Comparison of ENCODE assay signal across 10 mouse cellular contexts in the genomic region with DNA sequence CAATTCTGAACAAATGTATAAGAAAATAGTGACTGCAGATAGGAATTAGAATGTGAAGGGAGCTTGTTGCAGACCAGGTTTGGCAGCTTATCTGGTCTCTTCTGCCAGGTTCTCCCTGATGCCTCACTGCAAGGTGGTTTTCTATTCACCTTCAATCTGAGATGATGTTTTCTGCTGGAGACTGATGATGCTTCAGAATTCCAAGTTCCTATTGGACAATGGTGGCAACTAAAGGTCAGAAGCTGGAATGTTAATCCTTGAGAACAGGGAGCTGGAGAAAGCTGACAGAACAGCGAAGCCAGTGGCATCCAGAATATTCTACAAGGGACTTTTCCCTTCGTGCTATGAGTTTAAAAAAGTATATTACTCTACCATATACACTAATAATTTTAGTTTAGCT. TPM values are rescaled to one million over a fixed set of nuclear protein-coding genes. Genes with fewer than 3 reads are reported as not detected.
A peak's percentile ranks its signal among the peaks of the same experiment; 100 is the strongest.
DNase-seq lines count a peak whose midpoint lies in the region; ATAC-seq lines count a peak whose summit lies in the region.
"Had no signal": no experiment of that assay in that cellular context is flagged by ENCODE, and none has a peak within 500 bp of the region (broad histone marks: within the 10 kb centered on the region; RNA-seq: fewer than 3 reads in every experiment).

No protein-coding gene starts in this region.

- no peak for ATAC-seq in forebrain, embryonic 14.5 days
- no peak for ATAC-seq in forebrain, embryonic 11.5 days (replicated peaks; ENCODE audit: low FRiP score)
- ATAC-seq in embryonic facial prominence, embryonic 14.5 days (ENCODE audit: low read depth) = no peak
- no peak for ATAC-seq in liver, embryonic 12.5 days
- ATAC-seq in liver, embryonic 11.5 days (replicated peaks; ENCODE audit: low FRiP score) = no peak

- H3K36me3 ChIP-seq in forebrain, embryonic 14.5 days (ENCODE audit: control insufficient read depth, insufficient read depth, low read length) = no peaks in the 10 kb centered on the region
- no peaks in the 10 kb centered on the region for H3K36me3 ChIP-seq in forebrain, embryonic 11.5 days (ENCODE audit: control insufficient read depth, insufficient read depth, low read length)
- H3K36me3 ChIP-seq in embryonic facial prominence, embryonic 14.5 days (ENCODE audit: control insufficient read depth, insufficient read depth, low read length) = no peaks in the 10 kb centered on the region
- H3K36me3 ChIP-seq in liver, embryonic 12.5 days = no peaks in the 10 kb centered on the region
- no peaks in the 10 kb centered on the region for H3K36me3 ChIP-seq in liver, embryonic 11.5 days (ENCODE audit: control insufficient read depth, insufficient read depth, low read length)

- no peak overlapping the region for H3K4me3 ChIP-seq in forebrain, embryonic 14.5 days (ENCODE audit: low read depth, low read length)
- no peak overlapping the region for H3K4me3 ChIP-seq in forebrain, embryonic 11.5 days (ENCODE audit: low read depth, low read length)
- H3K4me3 ChIP-seq in embryonic facial prominence, embryonic 14.5 days (ENCODE audit: low read depth, low read length) = no peak overlapping the region
- H3K4me3 ChIP-seq in liver, embryonic 12.5 days = no peak overlapping the region
- no peak overlapping the region for H3K4me3 ChIP-seq in liver, embryonic 11.5 days (ENCODE audit: low read depth, low read length)

- H3K4me1 ChIP-seq in forebrain, embryonic 14.5 days (ENCODE audit: control insufficient read depth, insufficient read depth, low read length) = no peaks in the 10 kb centered on the region
- no peaks in the 10 kb centered on the region for H3K4me1 ChIP-seq in forebrain, embryonic 11.5 days (replicated peaks; ENCODE audit: control insufficient read depth, insufficient read depth, low read length)
- no peaks in the 10 kb centered on the region for H3K4me1 ChIP-seq in embryonic facial prominence, embryonic 14.5 days (ENCODE audit: control insufficient read depth, insufficient read depth, low read length)
- no peaks in the 10 kb centered on the region for H3K4me1 ChIP-seq in liver, embryonic 12.5 days
- no peaks in the 10 kb centered on the region for H3K4me1 ChIP-seq in liver, embryonic 11.5 days (replicated peaks; ENCODE audit: control insufficient read depth, insufficient read depth, low read length)

- H3K9ac ChIP-seq in forebrain, embryonic 14.5 days (ENCODE audit: low read length) = no peak overlapping the region
- H3K9ac ChIP-seq in forebrain, embryonic 11.5 days (ENCODE audit: low read length) = no peak overlapping the region
- no peak overlapping the region for H3K9ac ChIP-seq in embryonic facial prominence, embryonic 14.5 days (ENCODE audit: low read depth, low read length)
- no peak overlapping the region for H3K9ac ChIP-seq in liver, embryonic 12.5 days
- H3K9ac ChIP-seq in liver, embryonic 11.5 days (ENCODE audit: low read depth, low read length) = no peak overlapping the region

- peak; percentile 12 for DNase-seq in forebrain, embryonic 14.5 days (ENCODE audit: low spot score)
- DNase-seq in forebrain, embryonic 11.5 days (ENCODE audit: low spot score) = no peak
- peak; percentile 6 for DNase-seq in ovary, postnatal 10 days (ENCODE audit: low spot score)
- no peak for DNase-seq in ovary, postnatal 36 days (ENCODE audit: low spot score)
- peak; percentile 4 for DNase-seq in embryonic facial prominence, embryonic 14.5 days (ENCODE audit: low spot score)
- DNase-seq in retina, postnatal 7 days (ENCODE audit: low read depth, low spot score) = peak; percentile 37
- no peak for DNase-seq in liver, embryonic 11.5 days (ENCODE audit: low spot score)

- no peak overlapping the region for H3K27ac ChIP-seq in forebrain, embryonic 14.5 days (ENCODE audit: low read depth, low read length)
- no peak overlapping the region for H3K27ac ChIP-seq in forebrain, embryonic 11.5 days (ENCODE audit: low read depth, low read length)
- H3K27ac ChIP-seq in embryonic facial prominence, embryonic 14.5 days (replicated peaks; ENCODE audit: low read depth, low read length) = no peak overlapping the region
- no peak overlapping the region for H3K27ac ChIP-seq in liver, embryonic 12.5 days
- H3K27ac ChIP-seq in liver, embryonic 11.5 days (ENCODE audit: low read depth, low read length) = no peak overlapping the region

- WGBS in forebrain, embryonic 14.5 days = 29% methylated on average over 2 of the region's 2 CpGs
- 32% methylated on average over 2 of the region's 2 CpGs for WGBS in forebrain, embryonic 11.5 days
- 34% methylated on average over 2 of the region's 2 CpGs for WGBS in embryonic facial prominence, embryonic 14.5 days
- WGBS in liver, embryonic 12.5 days (ENCODE audit: insufficient replicate concordance) = 38% methylated on average over 2 of the region's 2 CpGs
- 33% methylated on average over 2 of the region's 2 CpGs for WGBS in liver, embryonic 11.5 days

- no peak overlapping the region for H3K4me2 ChIP-seq in forebrain, embryonic 14.5 days (ENCODE audit: low read length)
- H3K4me2 ChIP-seq in forebrain, embryonic 11.5 days (ENCODE audit: low read depth, low read length, severe bottlenecking) = no peak overlapping the region
- H3K4me2 ChIP-seq in embryonic facial prominence, embryonic 14.5 days (ENCODE audit: low read depth, low read length) = no peak overlapping the region
- H3K4me2 ChIP-seq in liver, embryonic 12.5 days = no peak overlapping the region
- no peak overlapping the region for H3K4me2 ChIP-seq in liver, embryonic 11.5 days

- no peaks in the 10 kb centered on the region for H3K9me3 ChIP-seq in forebrain, embryonic 14.5 days (replicated peaks; ENCODE audit: control insufficient read depth, low read length)
- H3K9me3 ChIP-seq in forebrain, embryonic 11.5 days (ENCODE audit: control insufficient read depth, low read length) = no peaks in the 10 kb centered on the region
- H3K9me3 ChIP-seq in embryonic facial prominence, embryonic 14.5 days (ENCODE audit: control insufficient read depth, low read length) = no peaks in the 10 kb centered on the region
- H3K9me3 ChIP-seq in liver, embryonic 12.5 days (replicated peaks) = no peaks in the 10 kb centered on the region
- no peaks in the 10 kb centered on the region for H3K9me3 ChIP-seq in liver, embryonic 11.5 days (ENCODE audit: control insufficient read depth, low read length)

- no peaks in the 10 kb centered on the region for H3K27me3 ChIP-seq in forebrain, embryonic 14.5 days (replicated peaks; ENCODE audit: control insufficient read depth, insufficient read depth, low read length)
- no peaks in the 10 kb centered on the region for H3K27me3 ChIP-seq in forebrain, embryonic 11.5 days (ENCODE audit: control insufficient read depth, insufficient read depth, low read length)
- H3K27me3 ChIP-seq in embryonic facial prominence, embryonic 14.5 days (replicated peaks; ENCODE audit: control insufficient read depth, insufficient read depth, low read length) = peaks cover 6% of the 10 kb centered on the region
- peaks cover 10% of the 10 kb centered on the region for H3K27me3 ChIP-seq in liver, embryonic 12.5 days (replicated peaks)
- H3K27me3 ChIP-seq in liver, embryonic 11.5 days (replicated peaks; ENCODE audit: control insufficient read depth, insufficient read depth, low read length) = peaks cover 8% of the 10 kb centered on the region

RNA-seq across cellular contexts. Expression of a gene that starts 3.0 kb away (rescaled TPM):
- not detected in 2 replicates for polyA plus RNA-seq in forebrain, embryonic 14.5 days (2014; fragmentation: Nextera tagmentation; extraction: Ambion mirVana)
- not detected in 2 replicates for polyA plus RNA-seq in forebrain, embryonic 11.5 days (2014; fragmentation: Nextera tagmentation; extraction: Ambion mirVana)
- 0.22 TPM in 1 of 2 replicates, not detected in the other for polyA plus RNA-seq in embryonic facial prominence, embryonic 14.5 days (2014; fragmentation: Nextera tagmentation; extraction: Ambion mirVana)
- not detected in 2 replicates for polyA plus RNA-seq in liver, embryonic 12.5 days (2016; fragmentation: Nextera tagmentation; extraction: Ambion mirVana)
- polyA plus RNA-seq in liver, embryonic 11.5 days (2014; fragmentation: Nextera tagmentation; extraction: Ambion mirVana) = not detected in 2 replicates
- polyA plus RNA-seq: limb, embryonic 11.5 days; neural tube, embryonic 14.5 days had no signal

RNA-seq across cellular contexts. Expression of a gene that starts 10.1 kb away (rescaled TPM):
- polyA plus RNA-seq in forebrain, embryonic 14.5 days (2014; fragmentation: Nextera tagmentation; extraction: Ambion mirVana) = not detected in 2 replicates
- not detected in 2 replicates for polyA plus RNA-seq in forebrain, embryonic 11.5 days (2014; fragmentation: Nextera tagmentation; extraction: Ambion mirVana)
- 0.10 and 0.21 TPM in 2 replicates for polyA plus RNA-seq in embryonic facial prominence, embryonic 14.5 days (2014; fragmentation: Nextera tagmentation; extraction: Ambion mirVana)
- polyA plus RNA-seq in liver, embryonic 12.5 days (2016; fragmentation: Nextera tagmentation; extraction: Ambion mirVana) = not detected in 2 replicates
- not detected in 2 replicates for polyA plus RNA-seq in liver, embryonic 11.5 days (2014; fragmentation: Nextera tagmentation; extraction: Ambion mirVana)
- polyA plus RNA-seq: limb, embryonic 11.5 days had no signal

RNA-seq across cellular contexts. Expression of a gene that starts 22.2 kb away (rescaled TPM):
- polyA plus RNA-seq in forebrain, embryonic 14.5 days (2014; fragmentation: Nextera tagmentation; extraction: Ambion mirVana) = not detected in 2 replicates
- polyA plus RNA-seq in forebrain, embryonic 11.5 days (2014; fragmentation: Nextera tagmentation; extraction: Ambion mirVana) = not detected in 2 replicates
- polyA plus RNA-seq in embryonic facial prominence, embryonic 14.5 days (2014; fragmentation: Nextera tagmentation; extraction: Ambion mirVana) = not detected in 2 replicates
- not detected in 2 replicates for polyA plus RNA-seq in liver, embryonic 12.5 days (2016; fragmentation: Nextera tagmentation; extraction: Ambion mirVana)
- polyA plus RNA-seq in liver, embryonic 11.5 days (2014; fragmentation: Nextera tagmentation; extraction: Ambion mirVana) = not detected in 2 replicates
- polyA plus RNA-seq: limb, embryonic 11.5 days had no signal

RNA-seq across cellular contexts. Expression of a gene that starts 29.2 kb away (rescaled TPM):
- polyA plus RNA-seq in forebrain, embryonic 14.5 days (2014; fragmentation: Nextera tagmentation; extraction: Ambion mirVana) = not detected in 2 replicates
- not detected in 2 replicates for polyA plus RNA-seq in forebrain, embryonic 11.5 days (2014; fragmentation: Nextera tagmentation; extraction: Ambion mirVana)
- 0.29 TPM in 1 of 2 replicates, not detected in the other for polyA plus RNA-seq in embryonic facial prominence, embryonic 14.5 days (2014; fragmentation: Nextera tagmentation; extraction: Ambion mirVana)
- polyA plus RNA-seq in liver, embryonic 12.5 days (2016; fragmentation: Nextera tagmentation; extraction: Ambion mirVana) = not detected in 2 replicates
- polyA plus RNA-seq in liver, embryonic 11.5 days (2014; fragmentation: Nextera tagmentation; extraction: Ambion mirVana) = not detected in 2 replicates
- polyA plus RNA-seq: limb, embryonic 11.5 days; neural tube, embryonic 14.5 days had no signal

RNA-seq across cellular contexts. Expression of a gene that starts 29.4 kb away (rescaled TPM):
- polyA plus RNA-seq in forebrain, embryonic 14.5 days (2014; fragmentation: Nextera tagmentation; extraction: Ambion mirVana) = not detected in 2 replicates
- polyA plus RNA-seq in forebrain, embryonic 11.5 days (2014; fragmentation: Nextera tagmentation; extraction: Ambion mirVana) = not detected in 2 replicates
- polyA plus RNA-seq in embryonic facial prominence, embryonic 14.5 days (2014; fragmentation: Nextera tagmentation; extraction: Ambion mirVana) = not detected in 2 replicates
- polyA plus RNA-seq in liver, embryonic 12.5 days (2016; fragmentation: Nextera tagmentation; extraction: Ambion mirVana) = not detected in 2 replicates
- not detected in 2 replicates for polyA plus RNA-seq in liver, embryonic 11.5 days (2014; fragmentation: Nextera tagmentation; extraction: Ambion mirVana)
- polyA plus RNA-seq: limb, embryonic 11.5 days; neural tube, embryonic 14.5 days had no signal

Comparison
In these comparisons a context has a peak if more than half of its experiments do, and no peak if none do; other contexts are left out.
1. DNase-seq: peak in forebrain, embryonic 14.5 days (single experiment), ovary, postnatal 10 days (single experiment), embryonic facial prominence, embryonic 14.5 days (single experiment) and retina, postnatal 7 days (single experiment); none in forebrain, embryonic 11.5 days (single experiment), ovary, postnatal 36 days (single experiment) and liver, embryonic 11.5 days (single experiment).